Comparison of ENCODE assay signal across 8 mouse cellular contexts in genomic region chr4:26346443-26347106, GRCm38 (mm10). TPM values are rescaled to one million over a fixed set of nuclear protein-coding genes. Genes with fewer than 3 reads are reported as not detected.
A peak's percentile ranks its signal among the peaks of the same experiment; 100 is the strongest.
DNase-seq lines count a peak whose midpoint lies in the region; ATAC-seq lines count a peak whose summit lies in the region.

Manea (minus strand) TSS chr4:26346891.

- H3K27ac ChIP-seq in hindbrain, embryonic 12.5 days, result peak within 1 kb of the TSS; percentile 86

- WGBS in hindbrain, embryonic 12.5 days, result under 1% methylated on average over 52 of the region's 52 CpGs

- H3K36me3 ChIP-seq in hindbrain, embryonic 12.5 days, result no peaks in the 10 kb centered on the region

- ATAC-seq in hindbrain, embryonic 12.5 days (ENCODE audit: low FRiP score), result peak; percentile 98

- peak within 1 kb of the TSS; percentile 64 for H3K4me3 ChIP-seq in hindbrain, embryonic 12.5 days

- peaks cover 4% of the 10 kb centered on the region; the same call in 1 of the 2 replicates for H3K4me1 ChIP-seq in hindbrain, embryonic 12.5 days

- H3K9me3 ChIP-seq in hindbrain, embryonic 12.5 days (replicated peaks), result no peaks in the 10 kb centered on the region

- peak within 1 kb of the TSS; percentile 64 for H3K4me2 ChIP-seq in hindbrain, embryonic 12.5 days (replicated peaks)

- DNase-seq in NIH3T3 (ENCODE audit: low read depth), result peak; percentile 94
- DNase-seq in cerebellum, postnatal 10 days, result peak; percentile 95 to 97
- peak; percentile 56 to 83 for DNase-seq in frontal cortex, postnatal 10 days (ENCODE audit: low spot score in 2 of 2)
- peak; percentile 83 to 85 for DNase-seq in layer of hippocampus, postnatal 14 days (ENCODE audit: low spot score in 2 of 2)
- peak; percentile 95 for DNase-seq in lung, postnatal 14 days
- peak; percentile 62 for DNase-seq in retina, adult 2 months (ENCODE audit: low read depth, low spot score)
- peak; percentile 94 to 95 for DNase-seq in thymus, postnatal 36 days

- no peaks in the 10 kb centered on the region for H3K27me3 ChIP-seq in hindbrain, embryonic 12.5 days

- peak within 1 kb of the TSS; percentile 75 for H3K9ac ChIP-seq in hindbrain, embryonic 12.5 days

RNA-seq across cellular contexts. Expression of gene Manea, which starts in this region (rescaled TPM):
- polyA plus RNA-seq in hindbrain, embryonic 12.5 days (2016; fragmentation: Nextera tagmentation; extraction: Ambion mirVana), result 22.5 and 23.9 TPM in 2 replicates
- 10 to 100 TPM; 34.4 to 39.3 TPM for total RNA-seq in layer of hippocampus, postnatal 14 days (2021)

Comparison
In these comparisons a context has a peak if more than half of its experiments do, and no peak if none do; other contexts are left out.
1. Peak in every context shown above with its lines: DNase-seq, ATAC-seq, H3K4me3 ChIP-seq and H3K27ac ChIP-seq.